Mouse (Mus musculus): Measurements from ENCODE around the gene Ptprr. TPM values are rescaled to one million over a fixed set of nuclear protein-coding genes. Genes with fewer than 3 reads are reported as not detected.

The Ptprr gene
- polyA plus RNA-seq, 1 experiment, result 1.2 TPM

DNA sequence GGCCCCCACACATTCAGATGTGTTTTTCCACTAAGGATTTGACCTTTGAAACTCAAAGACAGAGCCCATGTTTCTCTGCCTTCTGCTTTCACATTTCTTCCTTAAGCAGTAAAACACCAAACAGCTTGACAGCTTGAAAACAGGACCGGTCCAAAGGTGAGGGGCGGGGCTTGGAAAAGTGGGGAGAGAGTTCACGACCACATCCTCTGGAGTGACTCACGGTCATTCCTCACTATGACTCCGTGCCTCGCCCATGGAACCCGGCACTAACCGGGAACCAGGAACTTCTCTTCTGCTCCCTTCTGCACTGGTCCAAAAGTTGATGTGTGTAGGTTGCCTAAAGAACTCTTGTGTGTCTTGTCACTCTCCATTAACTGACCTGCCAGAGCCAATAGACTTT, 174.3 kb downstream of the Ptprr start:
- H3K27ac ChIP-seq (ENCODE audit: insufficient read depth, low read depth, low read length), result no peak overlapping the region
- DNase-seq, result peak; percentile 12
- no peaks in the 10 kb centered on the region for H3K36me3 ChIP-seq (ENCODE audit: control insufficient read depth, insufficient read depth, low read length)
- H3K27me3 ChIP-seq (replicated peaks; ENCODE audit: control insufficient read depth, insufficient read depth, low read length), result no peaks in the 10 kb centered on the region
- TF ChIP-seq CTCF (conservative IDR thresholded peaks at IDR 0.05; ENCODE audit: insufficient read depth, insufficient read length, low read depth, low read length) (no peak), POLR2A (IDR thresholded peaks at IDR 0.05; ENCODE audit: low read depth, low read length) (no peak)
- WGBS, result 54% methylated on average over 8 of the region's 8 CpGs
- no peaks in the 10 kb centered on the region for H3K4me1 ChIP-seq (ENCODE audit: control insufficient read depth, insufficient read depth, low read length)
- H3K4me3 ChIP-seq (ENCODE audit: insufficient read depth, low read depth, low read length), result no peak overlapping the region

GRCm38 (mm10) chr10:116194409-116194808, 176.4 kb downstream of the Ptprr start:
- TF ChIP-seq CTCF (conservative IDR thresholded peaks at IDR 0.05; ENCODE audit: insufficient read depth, insufficient read length, low read depth, low read length), result no peak
- no peak for TF ChIP-seq POLR2A (IDR thresholded peaks at IDR 0.05; ENCODE audit: low read depth, low read length)
- H3K4me1 ChIP-seq (ENCODE audit: control insufficient read depth, insufficient read depth, low read length), result no peaks in the 10 kb centered on the region
- H3K27me3 ChIP-seq (replicated peaks; ENCODE audit: control insufficient read depth, insufficient read depth, low read length), result no peaks in the 10 kb centered on the region
- no peak overlapping the region for H3K4me3 ChIP-seq (ENCODE audit: insufficient read depth, low read depth, low read length)
- no peak overlapping the region for H3K27ac ChIP-seq (ENCODE audit: insufficient read depth, low read depth, low read length)
- H3K36me3 ChIP-seq (ENCODE audit: control insufficient read depth, insufficient read depth, low read length), result no peaks in the 10 kb centered on the region
- WGBS, result 34% methylated on average over 8 of the region's 8 CpGs
- no peak for DNase-seq

- no peak overlapping the region for H3K27ac ChIP-seq (ENCODE audit: insufficient read depth, low read depth, low read length)
- no peak for DNase-seq
- no peak overlapping the region for H3K4me3 ChIP-seq (ENCODE audit: insufficient read depth, low read depth, low read length)
- H3K36me3 ChIP-seq (ENCODE audit: control insufficient read depth, insufficient read depth, low read length), result no peaks in the 10 kb centered on the region
- no peaks in the 10 kb centered on the region for H3K27me3 ChIP-seq (replicated peaks; ENCODE audit: control insufficient read depth, insufficient read depth, low read length)
- no peaks in the 10 kb centered on the region for H3K4me1 ChIP-seq (ENCODE audit: control insufficient read depth, insufficient read depth, low read length)
- TF ChIP-seq CTCF (conservative IDR thresholded peaks at IDR 0.05; ENCODE audit: insufficient read depth, insufficient read length, low read depth, low read length) (0 out of 2 replicates have a peak, but pooled peaks have one; percentile 15), POLR2A (IDR thresholded peaks at IDR 0.05; ENCODE audit: low read depth, low read length) (no peak)
- WGBS, result 27% methylated on average over 14 of the region's 14 CpGs
Measured at GRCm38 (mm10) chr10:116196596-116197415, 178.8 kb downstream of the Ptprr start.

DNA sequence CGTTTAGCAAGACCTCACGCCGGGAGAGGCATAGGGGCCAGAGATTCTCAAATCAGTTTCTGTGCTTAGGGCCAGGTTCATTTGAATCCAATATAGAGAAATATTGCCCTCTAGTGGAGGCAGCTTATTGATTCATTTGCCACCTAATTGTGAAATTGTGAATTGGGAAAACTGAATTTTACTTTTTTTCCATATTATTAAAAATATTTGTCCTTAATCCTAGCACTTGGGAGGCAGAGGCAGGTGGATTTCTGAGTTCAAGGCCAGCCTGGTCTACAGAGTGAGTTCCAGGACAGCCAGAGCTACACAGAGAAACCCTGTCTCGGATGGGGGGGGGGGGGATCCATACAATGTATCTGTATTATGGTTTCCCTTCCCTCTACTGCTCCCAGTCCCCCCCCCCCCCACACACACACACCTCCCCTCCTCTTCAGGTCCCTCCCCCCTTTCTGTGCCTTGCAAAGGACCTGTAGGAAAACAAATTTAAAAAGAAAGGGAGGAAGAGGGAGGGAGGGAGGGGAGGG, 179.5 kb downstream of the Ptprr start:
- Histone ChIP-seq H3K27ac (ENCODE audit: insufficient read depth, low read depth, low read length) (no peak overlapping the region), H3K27me3 (replicated peaks; ENCODE audit: control insufficient read depth, insufficient read depth, low read length) (no peaks in the 10 kb centered on the region), H3K4me1 (ENCODE audit: control insufficient read depth, insufficient read depth, low read length) (no peaks in the 10 kb centered on the region), H3K4me3 (ENCODE audit: insufficient read depth, low read depth, low read length) (no peak overlapping the region), H3K36me3 (ENCODE audit: control insufficient read depth, insufficient read depth, low read length) (no peaks in the 10 kb centered on the region)
- TF ChIP-seq CTCF (conservative IDR thresholded peaks at IDR 0.05; ENCODE audit: insufficient read depth, insufficient read length, low read depth, low read length), result peak; percentile 32
- no peak for TF ChIP-seq POLR2A (IDR thresholded peaks at IDR 0.05; ENCODE audit: low read depth, low read length)
- peak; percentile 50 for DNase-seq
- 16% methylated on average over 4 of the region's 4 CpGs for WGBS

GRCm38 (mm10) chr10:116199035-116199434, 181.0 kb downstream of the Ptprr start:
- 21% methylated on average over 5 of the region's 5 CpGs for WGBS
- peak; percentile 43 for TF ChIP-seq CTCF (conservative IDR thresholded peaks at IDR 0.05; ENCODE audit: insufficient read depth, insufficient read length, low read depth, low read length)
- no peak for TF ChIP-seq POLR2A (IDR thresholded peaks at IDR 0.05; ENCODE audit: low read depth, low read length)
- peak; percentile 42 for DNase-seq
- H3K4me1 ChIP-seq (ENCODE audit: control insufficient read depth, insufficient read depth, low read length), result no peaks in the 10 kb centered on the region
- no peaks in the 10 kb centered on the region for H3K36me3 ChIP-seq (ENCODE audit: control insufficient read depth, insufficient read depth, low read length)
- no peak overlapping the region for H3K27ac ChIP-seq (ENCODE audit: insufficient read depth, low read depth, low read length)
- H3K4me3 ChIP-seq (ENCODE audit: insufficient read depth, low read depth, low read length), result no peak overlapping the region
- no peaks in the 10 kb centered on the region for H3K27me3 ChIP-seq (replicated peaks; ENCODE audit: control insufficient read depth, insufficient read depth, low read length)

GRCm38 (mm10) chr10:116201542-116201941, 183.5 kb downstream of the Ptprr start:
- Histone ChIP-seq H3K4me3 (ENCODE audit: insufficient read depth, low read depth, low read length) (no peak overlapping the region), H3K4me1 (ENCODE audit: control insufficient read depth, insufficient read depth, low read length) (no peaks in the 10 kb centered on the region), H3K27ac (ENCODE audit: insufficient read depth, low read depth, low read length) (no peak overlapping the region), H3K36me3 (ENCODE audit: control insufficient read depth, insufficient read depth, low read length) (no peaks in the 10 kb centered on the region), H3K27me3 (replicated peaks; ENCODE audit: control insufficient read depth, insufficient read depth, low read length) (no peaks in the 10 kb centered on the region)
- no peak for TF ChIP-seq POLR2A (IDR thresholded peaks at IDR 0.05; ENCODE audit: low read depth, low read length)
- TF ChIP-seq CTCF (conservative IDR thresholded peaks at IDR 0.05; ENCODE audit: insufficient read depth, insufficient read length, low read depth, low read length), result no peak
- WGBS, result 83% methylated on average over 8 of the region's 8 CpGs
- DNase-seq, result peak; percentile 8

GRCm38 (mm10) chr10:116205580-116206358, 187.8 kb downstream of the Ptprr start:
- Histone ChIP-seq H3K36me3 (ENCODE audit: control insufficient read depth, insufficient read depth, low read length) (no peaks in the 10 kb centered on the region), H3K4me3 (ENCODE audit: insufficient read depth, low read depth, low read length) (no peak overlapping the region), H3K4me1 (ENCODE audit: control insufficient read depth, insufficient read depth, low read length) (peaks cover 10% of the 10 kb centered on the region; the same call in 1 of the 2 replicates), H3K27ac (ENCODE audit: insufficient read depth, low read depth, low read length) (peak overlapping the region; percentile 82), H3K27me3 (replicated peaks; ENCODE audit: control insufficient read depth, insufficient read depth, low read length) (no peaks in the 10 kb centered on the region)
- WGBS, result 38% methylated on average over 15 of the region's 15 CpGs
- TF ChIP-seq POLR2A (IDR thresholded peaks at IDR 0.05; ENCODE audit: low read depth, low read length), result no peak
- no peak for TF ChIP-seq CTCF (conservative IDR thresholded peaks at IDR 0.05; ENCODE audit: insufficient read depth, insufficient read length, low read depth, low read length)
- DNase-seq, result peak; percentile 87
